Mouse (Mus musculus): Measurements from ENCODE around the gene Gm27179. TPM values are rescaled to one million over a fixed set of nuclear protein-coding genes. Genes with fewer than 3 reads are reported as not detected.
"Not testable (repeated sequence)": the region's sequence is repeated elsewhere in the genome, so short reads cannot be mapped to it uniquely, and the experiment has no call there.

Gene Gm27179
- total RNA-seq, 1 experiment, result not detected

- H3K36me3 ChIP-seq (ENCODE audit: control insufficient read depth, insufficient read depth, low read length, poor library complexity, severe bottlenecking); H3K9me3 ChIP-seq (ENCODE audit: control insufficient read depth, insufficient read depth, low read depth, low read length); H3K4me1 ChIP-seq (ENCODE audit: control insufficient read depth in 2 of 2, insufficient read depth in 2 of 2, low read length in 2 of 2, poor library complexity in 1 of 2); H3K4me3 ChIP-seq (ENCODE audit: insufficient read depth in 1 of 2, low read depth in 1 of 2, low read length in 2 of 2, poor library complexity in 1 of 2, severe bottlenecking in 1 of 2); H3K9ac ChIP-seq (ENCODE audit: insufficient read depth, low read depth, low read length, poor library complexity, severe bottlenecking); DNase-seq (ENCODE audit: low read depth, low spot score); H3K27ac ChIP-seq (ENCODE audit: insufficient read depth, low read depth, low read length, poor library complexity, severe bottlenecking); in situ Hi-C loops (cut with MboI; ENCODE audit: low sequenced_read_pairs in 2 of 2, unreplicated experiment in 2 of 2): not testable (repeated sequence)
Observed at GRCm38 (mm10) chr14:69540113-69540512, 27.8 kb upstream of the Gm27179 start.

- H3K4me1 ChIP-seq (ENCODE audit: control insufficient read depth in 2 of 2, insufficient read depth in 2 of 2, low read length in 2 of 2, poor library complexity in 1 of 2); H3K4me3 ChIP-seq (ENCODE audit: insufficient read depth in 1 of 2, low read depth in 1 of 2, low read length in 2 of 2, poor library complexity in 1 of 2, severe bottlenecking in 1 of 2); H3K9ac ChIP-seq (ENCODE audit: insufficient read depth, low read depth, low read length, poor library complexity, severe bottlenecking); H3K36me3 ChIP-seq (ENCODE audit: control insufficient read depth, insufficient read depth, low read length, poor library complexity, severe bottlenecking); in situ Hi-C loops (cut with MboI; ENCODE audit: low sequenced_read_pairs in 2 of 2, unreplicated experiment in 2 of 2); DNase-seq (ENCODE audit: low read depth, low spot score); H3K27ac ChIP-seq (ENCODE audit: insufficient read depth, low read depth, low read length, poor library complexity, severe bottlenecking); H3K9me3 ChIP-seq (ENCODE audit: control insufficient read depth, insufficient read depth, low read depth, low read length): not testable (repeated sequence)
Observed at GRCm38 (mm10) chr14:69536539-69536938, 24.2 kb upstream of the Gm27179 start.

DNA sequence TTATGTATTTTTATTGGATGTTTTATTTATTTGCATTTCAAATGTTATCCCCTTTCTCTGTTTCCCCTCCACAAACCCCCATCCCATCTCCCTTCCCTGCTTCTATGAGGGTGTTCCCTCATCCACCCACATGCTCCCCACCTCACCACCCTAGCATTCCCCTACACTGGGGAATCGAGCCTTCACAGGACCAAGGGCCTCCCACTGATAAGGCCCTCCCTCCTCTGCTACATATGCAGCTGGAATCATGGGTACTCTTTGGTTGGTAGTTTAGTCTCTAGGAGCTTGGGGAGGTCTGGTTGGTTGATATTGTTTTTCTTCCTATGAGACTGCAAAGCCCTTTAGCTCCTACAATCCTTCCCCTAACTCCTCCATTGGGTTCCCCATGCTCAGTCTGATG, 13.9 kb upstream of the Gm27179 start:
- H3K4me3 ChIP-seq (ENCODE audit: insufficient read depth in 1 of 2, low read depth in 1 of 2, low read length in 2 of 2, poor library complexity in 1 of 2, severe bottlenecking in 1 of 2); DNase-seq (ENCODE audit: low read depth, low spot score); H3K9me3 ChIP-seq (ENCODE audit: control insufficient read depth, insufficient read depth, low read depth, low read length); in situ Hi-C loops (cut with MboI; ENCODE audit: low sequenced_read_pairs in 2 of 2, unreplicated experiment in 2 of 2); H3K36me3 ChIP-seq (ENCODE audit: control insufficient read depth, insufficient read depth, low read length, poor library complexity, severe bottlenecking); H3K4me1 ChIP-seq (ENCODE audit: control insufficient read depth in 2 of 2, insufficient read depth in 2 of 2, low read length in 2 of 2, poor library complexity in 1 of 2); H3K9ac ChIP-seq (ENCODE audit: insufficient read depth, low read depth, low read length, poor library complexity, severe bottlenecking); H3K27ac ChIP-seq (ENCODE audit: insufficient read depth, low read depth, low read length, poor library complexity, severe bottlenecking): not testable (repeated sequence)

DNA sequence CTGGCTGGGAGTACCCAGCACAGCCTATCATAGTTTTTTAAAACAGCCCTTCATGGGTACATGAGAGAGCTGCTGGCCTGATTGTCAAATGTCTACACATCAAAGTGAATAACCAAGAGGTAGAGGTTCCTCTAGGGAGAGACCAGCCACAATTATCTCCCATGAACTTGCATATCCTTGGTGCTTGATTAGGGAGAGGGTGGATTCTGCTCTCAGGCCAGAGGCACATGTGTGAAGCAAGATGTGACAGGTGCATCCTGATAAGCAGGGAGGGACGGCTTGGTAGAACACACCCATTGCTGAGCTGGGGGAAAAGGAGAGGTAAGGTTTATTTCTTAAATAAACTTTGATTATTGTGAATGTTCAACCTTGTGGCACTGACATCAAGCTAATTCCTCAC, 10.7 kb upstream of the Gm27179 start:
- H3K9ac ChIP-seq (ENCODE audit: insufficient read depth, low read depth, low read length, poor library complexity, severe bottlenecking); H3K27ac ChIP-seq (ENCODE audit: insufficient read depth, low read depth, low read length, poor library complexity, severe bottlenecking); in situ Hi-C loops (cut with MboI; ENCODE audit: low sequenced_read_pairs in 2 of 2, unreplicated experiment in 2 of 2); H3K9me3 ChIP-seq (ENCODE audit: control insufficient read depth, insufficient read depth, low read depth, low read length); H3K4me1 ChIP-seq (ENCODE audit: control insufficient read depth in 2 of 2, insufficient read depth in 2 of 2, low read length in 2 of 2, poor library complexity in 1 of 2); H3K36me3 ChIP-seq (ENCODE audit: control insufficient read depth, insufficient read depth, low read length, poor library complexity, severe bottlenecking); DNase-seq (ENCODE audit: low read depth, low spot score); H3K4me3 ChIP-seq (ENCODE audit: insufficient read depth in 1 of 2, low read depth in 1 of 2, low read length in 2 of 2, poor library complexity in 1 of 2, severe bottlenecking in 1 of 2): not testable (repeated sequence)

- H3K4me1 ChIP-seq (ENCODE audit: control insufficient read depth in 2 of 2, insufficient read depth in 2 of 2, low read length in 2 of 2, poor library complexity in 1 of 2); H3K4me3 ChIP-seq (ENCODE audit: insufficient read depth in 1 of 2, low read depth in 1 of 2, low read length in 2 of 2, poor library complexity in 1 of 2, severe bottlenecking in 1 of 2); H3K36me3 ChIP-seq (ENCODE audit: control insufficient read depth, insufficient read depth, low read length, poor library complexity, severe bottlenecking); H3K27ac ChIP-seq (ENCODE audit: insufficient read depth, low read depth, low read length, poor library complexity, severe bottlenecking); DNase-seq (ENCODE audit: low read depth, low spot score); in situ Hi-C loops (cut with MboI; ENCODE audit: low sequenced_read_pairs in 2 of 2, unreplicated experiment in 2 of 2); H3K9ac ChIP-seq (ENCODE audit: insufficient read depth, low read depth, low read length, poor library complexity, severe bottlenecking); H3K9me3 ChIP-seq (ENCODE audit: control insufficient read depth, insufficient read depth, low read depth, low read length): not testable (repeated sequence)
Observed at GRCm38 (mm10) chr14:69520810-69521209, 8.5 kb upstream of the Gm27179 start.

GRCm38 (mm10) chr14:69507000-69507399, 5.3 kb downstream of the Gm27179 start:
- H3K4me3 ChIP-seq (ENCODE audit: insufficient read depth in 1 of 2, low read depth in 1 of 2, low read length in 2 of 2, poor library complexity in 1 of 2, severe bottlenecking in 1 of 2); H3K36me3 ChIP-seq (ENCODE audit: control insufficient read depth, insufficient read depth, low read length, poor library complexity, severe bottlenecking); H3K9me3 ChIP-seq (ENCODE audit: control insufficient read depth, insufficient read depth, low read depth, low read length); H3K27ac ChIP-seq (ENCODE audit: insufficient read depth, low read depth, low read length, poor library complexity, severe bottlenecking); H3K4me1 ChIP-seq (ENCODE audit: control insufficient read depth in 2 of 2, insufficient read depth in 2 of 2, low read length in 2 of 2, poor library complexity in 1 of 2); DNase-seq (ENCODE audit: low read depth, low spot score); H3K9ac ChIP-seq (ENCODE audit: insufficient read depth, low read depth, low read length, poor library complexity, severe bottlenecking); in situ Hi-C loops (cut with MboI; ENCODE audit: low sequenced_read_pairs in 2 of 2, unreplicated experiment in 2 of 2): not testable (repeated sequence)

GRCm38 (mm10) chr14:69503174-69503573, 9.2 kb downstream of the Gm27179 start, which contains the start of gene Gm16867:
Gene Gm16867 (minus strand): TSS chr14:69503362.
- H3K9ac ChIP-seq (ENCODE audit: insufficient read depth, low read depth, low read length, poor library complexity, severe bottlenecking); H3K4me1 ChIP-seq (ENCODE audit: control insufficient read depth in 2 of 2, insufficient read depth in 2 of 2, low read length in 2 of 2, poor library complexity in 1 of 2); in situ Hi-C loops (cut with MboI; ENCODE audit: low sequenced_read_pairs in 2 of 2, unreplicated experiment in 2 of 2): not testable (repeated sequence)

GRCm38 (mm10) chr14:69502440-69503150, 9.8 kb downstream of the Gm27179 start:
- H3K36me3 ChIP-seq (ENCODE audit: control insufficient read depth, insufficient read depth, low read length, poor library complexity, severe bottlenecking); DNase-seq (ENCODE audit: low read depth, low spot score); H3K4me1 ChIP-seq (ENCODE audit: control insufficient read depth in 2 of 2, insufficient read depth in 2 of 2, low read length in 2 of 2, poor library complexity in 1 of 2); in situ Hi-C loops (cut with MboI; ENCODE audit: low sequenced_read_pairs in 2 of 2, unreplicated experiment in 2 of 2); H3K9me3 ChIP-seq (ENCODE audit: control insufficient read depth, insufficient read depth, low read depth, low read length); H3K9ac ChIP-seq (ENCODE audit: insufficient read depth, low read depth, low read length, poor library complexity, severe bottlenecking); H3K27ac ChIP-seq (ENCODE audit: insufficient read depth, low read depth, low read length, poor library complexity, severe bottlenecking); H3K4me3 ChIP-seq (ENCODE audit: insufficient read depth in 1 of 2, low read depth in 1 of 2, low read length in 2 of 2, poor library complexity in 1 of 2, severe bottlenecking in 1 of 2): not testable (repeated sequence)

More at GRCm38 (mm10) chr14:69503174-69503573, 9.2 kb downstream of the Gm27179 start, which contains the start of gene Gm16867:
- H3K36me3 ChIP-seq (ENCODE audit: control insufficient read depth, insufficient read depth, low read length, poor library complexity, severe bottlenecking); DNase-seq (ENCODE audit: low read depth, low spot score); H3K4me3 ChIP-seq (ENCODE audit: insufficient read depth in 1 of 2, low read depth in 1 of 2, low read length in 2 of 2, poor library complexity in 1 of 2, severe bottlenecking in 1 of 2); H3K27ac ChIP-seq (ENCODE audit: insufficient read depth, low read depth, low read length, poor library complexity, severe bottlenecking); H3K9me3 ChIP-seq (ENCODE audit: control insufficient read depth, insufficient read depth, low read depth, low read length): not testable (repeated sequence)

Data from ES-E14 (cell line).